Mouse (Mus musculus) heart, embryonic 10.5 days (tissue): ENCODE measurements at regions not wholly inside any gene's neighbourhood (a gene's known extent, or its start where the extent isn't known, plus 50 kb on each side); places are given as distances from the start of the nearest gene placed in this dataset.

ENCODE experiments used
- DNase-seq: peaks from one replicate; pipeline ENCODE4 v3.0.0-alpha.2; 2017; ENCODE audit warnings: low spot score
- H3K27ac ChIP-seq: fragments of 300-500 bp; sonication (generic); 2 replicates; pipeline ENCODE4 v1.5.1; 2016; ENCODE audit warnings: mild to moderate bottlenecking
- H3K27me3 ChIP-seq: fragments of 300-500 bp; sonication (generic); 2 replicates; pipeline ENCODE4 v1.6.1; 2016; ENCODE audit warnings: mild to moderate bottlenecking; ENCODE audit not compliant: poor library complexity, insufficient read depth, severe bottlenecking
- H3K36me3 ChIP-seq: fragments of 300-500 bp; sonication (generic); 2 replicates; pipeline ENCODE4 v1.6.1; 2016; ENCODE audit warnings: mild to moderate bottlenecking, moderate library complexity
- H3K4me1 ChIP-seq: fragments of 300-500 bp; sonication (generic); 2 replicates; pipeline ENCODE4 v1.6.1; 2016; ENCODE audit warnings: mild to moderate bottlenecking
- H3K4me3 ChIP-seq: fragments of 300-500 bp; sonication (generic); 2 replicates; pipeline ENCODE4 v1.5.1; 2016; ENCODE audit warnings: mild to moderate bottlenecking, moderate library complexity
- H3K9me3 ChIP-seq: fragments of 300-500 bp; sonication (generic); 2 replicates; pipeline ENCODE4 v1.6.1; 2016; ENCODE audit warnings: mild to moderate bottlenecking, moderate library complexity
- WGBS: fragments of 180-500 bp; shearing (Covaris S2); methylation state at CpG from one replicate; pipeline ENCODE4 v1.1.7; 2016; 5-methylcytosine and 5-hydroxymethylcytosine counted together

DNA sequence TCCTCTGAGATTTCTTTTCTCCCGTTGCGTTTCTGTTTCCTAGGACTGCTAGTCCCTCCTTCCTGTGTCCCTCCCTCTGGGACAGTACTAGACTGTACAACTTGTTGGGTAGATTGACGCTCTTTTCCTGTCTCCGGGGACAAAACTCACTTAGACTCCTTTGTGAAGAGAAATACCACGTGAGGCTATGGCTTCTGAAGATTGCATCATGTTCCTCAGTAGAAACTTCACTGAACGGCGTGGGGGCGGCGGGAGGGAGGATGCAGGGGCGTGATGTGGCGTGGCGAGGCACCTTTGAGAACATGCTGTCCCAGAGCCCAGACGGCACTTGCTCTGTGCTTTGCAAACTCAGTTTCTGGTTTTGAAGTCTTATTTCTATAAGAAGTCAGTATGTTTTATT, 78.5 kb downstream of the Spata18 start:
- peaks cover 16% of the 10 kb centered on the region for H3K4me1 ChIP-seq
- 78% methylated on average over 13 of the region's 13 CpGs for WGBS
- H3K9me3 ChIP-seq = no peaks in the 10 kb centered on the region

DNA sequence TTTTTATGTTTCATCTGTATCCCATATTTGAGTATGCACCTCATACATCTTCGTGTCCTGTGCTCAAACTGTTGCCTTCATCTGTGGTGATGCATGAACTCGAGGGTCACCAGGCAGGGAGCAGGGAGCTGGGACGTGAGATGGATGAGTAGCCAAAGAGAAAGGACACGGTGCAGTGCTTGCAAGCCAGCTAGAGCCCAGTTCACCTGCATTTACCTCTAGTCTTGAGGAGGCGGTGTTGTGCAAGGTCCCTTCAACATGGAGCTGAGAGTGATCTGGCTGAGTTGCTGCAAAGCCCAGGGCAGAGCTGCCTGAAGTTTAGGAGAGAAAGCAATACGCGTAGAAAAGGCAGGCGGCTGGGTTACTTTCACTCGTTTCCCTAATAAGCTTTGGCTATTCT, 80.2 kb downstream of the Spata18 start:
- Histone ChIP-seq H3K27ac (no peak overlapping the region), H3K9me3 (no peaks in the 10 kb centered on the region), H3K27me3 (peaks cover 42% of the 10 kb centered on the region), H3K36me3 (no peaks in the 10 kb centered on the region), H3K4me3 (no peak overlapping the region), H3K4me1 (peaks cover 16% of the 10 kb centered on the region)
- 76% methylated on average over 9 of the region's 9 CpGs for WGBS
- no peak for DNase-seq

More for the DNA sequence above, 78.5 kb downstream of the Spata18 start:
- DNase-seq = no peak
- peaks cover 50% of the 10 kb centered on the region for H3K27me3 ChIP-seq
- H3K4me3 ChIP-seq = no peak overlapping the region
- no peaks in the 10 kb centered on the region for H3K36me3 ChIP-seq
- no peak overlapping the region for H3K27ac ChIP-seq

DNA sequence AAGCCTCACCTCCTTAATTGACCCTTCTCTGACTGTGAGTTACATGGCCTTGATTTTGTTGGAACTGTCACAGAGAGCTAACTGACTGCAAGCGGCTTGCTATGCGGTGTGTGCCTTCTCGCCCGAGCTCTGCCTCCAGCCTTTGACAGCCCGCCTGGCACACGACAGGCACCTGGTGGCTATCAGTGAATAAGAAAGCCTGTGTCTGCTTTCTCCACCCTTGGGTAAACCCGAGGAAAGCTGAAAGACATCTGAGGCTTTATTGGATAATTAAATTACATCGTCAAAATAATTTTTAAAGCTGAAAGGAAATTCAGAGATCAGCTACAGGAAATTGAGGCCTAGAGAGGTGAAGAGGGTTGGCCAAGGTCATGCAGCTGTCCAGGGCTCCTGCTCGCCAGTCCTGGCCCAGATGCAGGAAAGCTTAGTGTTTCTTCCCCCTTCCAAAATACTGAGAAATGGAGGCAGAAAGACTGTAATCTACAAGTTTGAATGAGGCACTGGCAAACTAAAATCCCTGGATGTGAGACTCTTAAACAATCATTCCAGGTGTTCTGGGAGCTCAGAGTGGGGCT, 80.9 kb downstream of the Spata18 start:
- Histone ChIP-seq H3K4me1 (peaks cover 16% of the 10 kb centered on the region), H3K36me3 (no peaks in the 10 kb centered on the region), H3K27me3 (peaks cover 36% of the 10 kb centered on the region), H3K27ac (no peak overlapping the region), H3K9me3 (no peaks in the 10 kb centered on the region), H3K4me3 (no peak overlapping the region)
- DNase-seq = no peak
- 51% methylated on average over 9 of the region's 9 CpGs for WGBS

DNA sequence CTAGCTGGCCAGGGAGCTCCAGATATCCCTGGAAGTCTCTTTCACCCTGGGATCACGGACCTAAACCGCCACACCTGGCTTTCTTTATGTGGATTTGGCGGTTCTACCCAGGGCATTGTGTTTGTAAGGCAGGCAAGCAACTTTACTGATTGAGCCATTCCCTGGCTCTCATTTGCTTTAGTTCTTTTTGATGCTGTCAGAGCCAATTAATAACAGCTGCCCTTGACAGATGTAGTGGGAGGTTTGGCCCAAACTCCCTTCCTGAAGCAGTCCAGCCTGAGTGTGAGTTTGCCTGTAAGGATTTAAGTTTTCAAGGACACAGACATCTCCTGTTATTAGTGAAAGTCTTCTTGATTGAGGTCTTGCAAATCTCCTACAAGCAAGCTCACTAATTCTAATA, 89.6 kb downstream of the Spata18 start:
- Histone ChIP-seq H3K9me3 (no peaks in the 10 kb centered on the region), H3K27ac (no peak overlapping the region), H3K4me1 (no peaks in the 10 kb centered on the region), H3K4me3 (no peak overlapping the region), H3K36me3 (no peaks in the 10 kb centered on the region), H3K27me3 (no peaks in the 10 kb centered on the region; the same call in 1 of the 2 replicates)
- DNase-seq = no peak
- WGBS = 77% methylated on average over 3 of the region's 3 CpGs

DNA sequence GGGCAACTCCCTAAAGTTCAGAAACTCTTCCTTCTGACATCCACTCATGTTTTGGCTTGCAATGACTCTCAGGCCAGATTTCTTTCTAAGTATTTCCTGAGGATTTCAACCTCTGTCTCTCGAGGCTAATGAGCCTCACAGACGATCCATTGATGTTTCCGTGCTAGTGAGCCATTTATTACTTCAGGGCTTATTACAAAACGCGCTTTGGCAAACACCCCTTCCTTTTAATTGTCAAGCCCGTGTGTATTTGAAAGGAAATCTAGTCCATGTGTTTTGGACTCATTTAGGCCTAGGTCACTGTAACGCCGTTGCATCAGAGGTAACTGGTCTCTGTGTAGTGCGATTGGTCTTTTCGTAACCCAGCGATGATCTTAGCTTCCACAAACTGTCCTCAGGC, 90.3 kb downstream of the Spata18 start:
- H3K27ac ChIP-seq = no peak overlapping the region
- H3K4me3 ChIP-seq = no peak overlapping the region
- 89% methylated on average over 11 of the region's 11 CpGs for WGBS
- no peak for DNase-seq
- no peaks in the 10 kb centered on the region for H3K9me3 ChIP-seq
- H3K36me3 ChIP-seq = no peaks in the 10 kb centered on the region
- H3K27me3 ChIP-seq = no peaks in the 10 kb centered on the region; the same call in 1 of the 2 replicates
- no peaks in the 10 kb centered on the region for H3K4me1 ChIP-seq

GRCm38 (mm10) chr5:73743953-73744352, 92.8 kb downstream of the Spata18 start:
- H3K36me3 ChIP-seq = no peaks in the 10 kb centered on the region
- no peaks in the 10 kb centered on the region; the same call in 1 of the 2 replicates for H3K27me3 ChIP-seq
- H3K4me1 ChIP-seq = no peaks in the 10 kb centered on the region
- no peak overlapping the region for H3K27ac ChIP-seq
- 83% methylated on average over 1 of the region's 1 CpGs for WGBS
- no peaks in the 10 kb centered on the region for H3K9me3 ChIP-seq
- no peak for DNase-seq
- H3K4me3 ChIP-seq = no peak overlapping the region

- Histone ChIP-seq H3K27ac (no peak overlapping the region), H3K4me1 (no peaks in the 10 kb centered on the region; the same call in 1 of the 2 replicates), H3K27me3 (0 out of 2 replicates have a peak, but pooled peaks cover 4% of the 10 kb centered on the region), H3K9me3 (no peaks in the 10 kb centered on the region), H3K4me3 (no peak overlapping the region), H3K36me3 (no peaks in the 10 kb centered on the region)
- DNase-seq = no peak
- WGBS = 85% methylated on average over 4 of the region's 4 CpGs
These were observed 98.6 kb downstream of the Spata18 start for GRCm38 (mm10) chr5:73749791-73750190.

GRCm38 (mm10) chr5:73752225-73752644, 101.1 kb downstream of the Spata18 start:
- no peak for DNase-seq
- Histone ChIP-seq H3K4me3 (no peak overlapping the region), H3K27me3 (0 out of 2 replicates have a peak, but pooled peaks cover 8% of the 10 kb centered on the region), H3K4me1 (no peaks in the 10 kb centered on the region; the same call in 1 of the 2 replicates), H3K9me3 (no peaks in the 10 kb centered on the region), H3K27ac (no peak overlapping the region), H3K36me3 (no peaks in the 10 kb centered on the region)
- WGBS = 69% methylated on average over 10 of the region's 10 CpGs

- Histone ChIP-seq H3K9me3 (no peaks in the 10 kb centered on the region), H3K4me1 (no peaks in the 10 kb centered on the region; the same call in 1 of the 2 replicates), H3K27me3 (0 out of 2 replicates have a peak, but pooled peaks cover 8% of the 10 kb centered on the region), H3K4me3 (no peak overlapping the region), H3K36me3 (no peaks in the 10 kb centered on the region), H3K27ac (no peak overlapping the region; the same call in 1 of the 2 replicates)
- no peak for DNase-seq
- WGBS = 61% methylated on average over 7 of the region's 7 CpGs
These were observed 102.6 kb downstream of the Spata18 start for GRCm38 (mm10) chr5:73753827-73754226.

DNA sequence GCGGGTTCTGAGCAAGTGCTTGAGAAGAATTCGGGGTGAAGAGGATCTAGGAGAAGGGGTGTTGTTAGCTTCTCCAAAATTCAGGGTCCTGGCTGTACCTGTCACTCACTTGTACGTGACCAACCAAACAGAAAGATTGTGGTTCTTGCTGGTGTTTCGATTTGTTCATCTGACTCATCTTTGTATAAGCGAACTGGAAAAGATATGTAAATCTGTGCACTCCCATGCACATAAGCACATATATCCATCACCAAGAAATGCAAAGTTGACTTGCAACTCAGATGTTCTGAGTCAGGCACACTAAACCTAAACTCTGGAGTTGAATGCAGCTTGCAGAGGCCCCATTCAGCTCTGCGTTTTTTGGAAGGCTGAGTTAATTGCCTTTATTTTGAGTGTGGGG, 107.4 kb downstream of the Spata18 start:
- no peak overlapping the region for H3K27ac ChIP-seq
- 0 out of 2 replicates have a peak, but pooled peaks cover 4% of the 10 kb centered on the region for H3K27me3 ChIP-seq
- no peak overlapping the region for H3K4me3 ChIP-seq
- no peaks in the 10 kb centered on the region for H3K9me3 ChIP-seq
- WGBS = 85% methylated on average over 6 of the region's 6 CpGs
- no peak for DNase-seq
- no peaks in the 10 kb centered on the region for H3K36me3 ChIP-seq
- peaks cover 4% of the 10 kb centered on the region; the same call in 1 of the 2 replicates for H3K4me1 ChIP-seq

GRCm38 (mm10) chr5:73761236-73761635, 110.1 kb downstream of the Spata18 start:
- Histone ChIP-seq H3K36me3 (no peaks in the 10 kb centered on the region), H3K9me3 (no peaks in the 10 kb centered on the region), H3K27ac (no peak overlapping the region), H3K4me1 (0 out of 2 replicates have a peak, but pooled peaks cover 4% of the 10 kb centered on the region), H3K4me3 (no peak overlapping the region), H3K27me3 (0 out of 2 replicates have a peak, but pooled peaks cover 4% of the 10 kb centered on the region)
- peak; percentile 36 for DNase-seq
- WGBS = 62% methylated on average over 1 of the region's 1 CpGs

GRCm38 (mm10) chr5:73761709-73762108, 110.5 kb downstream of the Spata18 start:
- 33% methylated on average over 8 of the region's 8 CpGs for WGBS
- H3K27me3 ChIP-seq = 0 out of 2 replicates have a peak, but pooled peaks cover 3% of the 10 kb centered on the region
- H3K36me3 ChIP-seq = no peaks in the 10 kb centered on the region
- no peaks in the 10 kb centered on the region for H3K9me3 ChIP-seq
- 0 out of 2 replicates have a peak, but pooled peaks cover 4% of the 10 kb centered on the region for H3K4me1 ChIP-seq
- peak; percentile 78 for DNase-seq
- H3K4me3 ChIP-seq = no peak overlapping the region
- H3K27ac ChIP-seq = no peak overlapping the region

GRCm38 (mm10) chr5:73764226-73764625, 113.0 kb downstream of the Spata18 start:
- H3K36me3 ChIP-seq = no peaks in the 10 kb centered on the region
- 76% methylated on average over 1 of the region's 1 CpGs for WGBS
- DNase-seq = no peak
- H3K9me3 ChIP-seq = no peaks in the 10 kb centered on the region
- no peak overlapping the region for H3K27ac ChIP-seq
- H3K4me1 ChIP-seq = 0 out of 2 replicates have a peak, but pooled peaks cover 4% of the 10 kb centered on the region
- no peak overlapping the region for H3K4me3 ChIP-seq
- no peaks in the 10 kb centered on the region for H3K27me3 ChIP-seq
